Mouse (Mus musculus): Measurements from ENCODE around the gene Rgs10. TPM values are rescaled to one million over a fixed set of nuclear protein-coding genes. Genes with fewer than 3 reads are reported as not detected.

The Rgs10 gene
- polyA plus RNA-seq, 1 experiment: 11.1 TPM

GRCm38 (mm10) chr7:128393756-128394155, 24.8 kb downstream of the Rgs10 start:
- no peak for TF ChIP-seq CTCF (IDR thresholded peaks at IDR 0.05; ENCODE audit: insufficient read depth, low read length)
- TF ChIP-seq POLR2A (IDR thresholded peaks at IDR 0.05; ENCODE audit: borderline replicate concordance, extremely low read depth, low read depth, low read length): no peak
- 52% methylated on average over 4 of the region's 4 CpGs for WGBS
- DNase-seq: no peak
- Histone ChIP-seq H3K4me1 (ENCODE audit: control insufficient read depth, insufficient read depth, low read length) (no peaks in the 10 kb centered on the region), H3K4me3 (replicated peaks; ENCODE audit: extremely low read depth, low read depth, low read length) (no peak overlapping the region)

DNA sequence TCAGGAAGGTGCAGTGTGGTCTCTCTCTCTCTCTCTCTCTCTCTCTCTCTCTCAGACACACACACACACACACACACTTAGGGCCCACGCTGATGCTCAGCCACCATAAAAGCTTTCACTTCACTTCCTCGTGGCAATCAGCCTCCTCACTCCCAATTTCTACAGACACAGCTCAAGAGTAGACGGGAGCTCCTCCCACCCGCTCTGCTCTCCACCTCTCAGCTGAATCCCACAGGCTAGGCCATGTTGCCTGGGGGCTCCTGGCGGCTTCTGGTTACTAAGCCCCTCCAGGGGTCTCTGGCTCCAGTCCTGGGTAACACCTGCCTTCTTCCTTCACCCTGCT, 25.6 kb downstream of the Rgs10 start:
- DNase-seq: no peak
- no peak for TF ChIP-seq CTCF (IDR thresholded peaks at IDR 0.05; ENCODE audit: insufficient read depth, low read length)
- TF ChIP-seq POLR2A (IDR thresholded peaks at IDR 0.05; ENCODE audit: borderline replicate concordance, extremely low read depth, low read depth, low read length): no peak

DNA sequence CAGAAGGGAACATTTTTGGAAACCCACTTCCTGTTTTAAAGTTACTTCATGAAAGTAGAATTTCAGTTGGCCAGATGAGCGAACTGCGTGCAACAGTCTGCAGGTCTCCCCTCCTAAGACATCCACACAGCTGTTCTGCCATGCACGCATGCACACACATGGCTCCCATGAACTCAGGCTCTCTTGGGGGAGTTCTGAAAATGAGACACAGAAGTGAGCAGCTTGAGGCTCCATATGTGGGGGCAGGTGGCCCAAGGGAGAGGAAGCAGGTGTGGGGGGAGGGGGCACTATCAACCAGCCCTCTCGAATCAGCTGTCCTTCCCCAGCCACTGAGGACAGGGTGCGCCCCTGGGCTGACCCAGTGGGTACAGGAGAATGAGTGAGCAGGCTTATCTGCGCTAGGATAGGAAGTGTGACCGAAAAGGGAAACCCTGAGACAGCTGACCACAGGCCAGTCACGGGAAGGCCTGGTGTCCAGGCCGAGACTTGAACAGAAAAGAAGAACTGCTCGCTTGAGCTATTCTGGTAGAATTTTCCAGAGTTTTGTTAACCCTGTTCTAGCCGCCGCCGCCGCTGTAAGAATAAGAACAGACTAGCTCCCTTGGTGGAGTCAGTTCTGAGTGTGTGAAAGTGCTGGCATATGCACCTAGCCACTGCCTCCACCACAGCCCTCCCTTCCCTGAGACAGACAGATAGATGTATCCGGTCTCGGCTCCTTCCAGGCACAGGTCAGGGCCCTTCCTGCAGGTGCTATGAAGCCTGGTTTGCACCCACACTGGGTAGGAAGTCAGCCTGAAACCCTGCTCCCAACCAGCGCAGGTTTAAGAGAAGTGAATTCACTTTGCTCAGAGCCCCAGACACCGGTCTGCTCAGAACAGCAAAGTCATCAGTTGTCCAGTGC, 26.2 kb downstream of the Rgs10 start:
- 71% methylated on average over 18 of the region's 18 CpGs for WGBS
- Histone ChIP-seq H3K4me1 (ENCODE audit: control insufficient read depth, insufficient read depth, low read length) (no peaks in the 10 kb centered on the region), H3K4me3 (replicated peaks; ENCODE audit: extremely low read depth, low read depth, low read length) (no peak overlapping the region)
- DNase-seq: no peak
- TF ChIP-seq CTCF (IDR thresholded peaks at IDR 0.05; ENCODE audit: insufficient read depth, low read length): no peak
- TF ChIP-seq POLR2A (IDR thresholded peaks at IDR 0.05; ENCODE audit: borderline replicate concordance, extremely low read depth, low read depth, low read length): no peak

More for the DNA sequence above, 25.6 kb downstream of the Rgs10 start:
- Histone ChIP-seq H3K4me1 (ENCODE audit: control insufficient read depth, insufficient read depth, low read length) (no peaks in the 10 kb centered on the region), H3K4me3 (replicated peaks; ENCODE audit: extremely low read depth, low read depth, low read length) (no peak overlapping the region)
- 48% methylated on average over 5 of the region's 5 CpGs for WGBS

- TF ChIP-seq CTCF (IDR thresholded peaks at IDR 0.05; ENCODE audit: insufficient read depth, low read length) (no peak), POLR2A (IDR thresholded peaks at IDR 0.05; ENCODE audit: borderline replicate concordance, extremely low read depth, low read depth, low read length) (no peak)
- Histone ChIP-seq H3K4me1 (ENCODE audit: control insufficient read depth, insufficient read depth, low read length) (no peaks in the 10 kb centered on the region), H3K4me3 (replicated peaks; ENCODE audit: extremely low read depth, low read depth, low read length) (no peak overlapping the region)
- DNase-seq: no peak
- WGBS: 57% methylated on average over 12 of the region's 12 CpGs
These were observed 27.1 kb downstream of the Rgs10 start for GRCm38 (mm10) chr7:128391267-128392057.

GRCm38 (mm10) chr7:128388968-128389367, 29.6 kb downstream of the Rgs10 start:
- DNase-seq: peak; percentile 26
- H3K4me3 ChIP-seq (replicated peaks; ENCODE audit: extremely low read depth, low read depth, low read length): no peak overlapping the region
- H3K4me1 ChIP-seq (ENCODE audit: control insufficient read depth, insufficient read depth, low read length): no peaks in the 10 kb centered on the region
- WGBS: 23% methylated on average over 7 of the region's 7 CpGs
- no peak for TF ChIP-seq CTCF (IDR thresholded peaks at IDR 0.05; ENCODE audit: insufficient read depth, low read length)

GRCm38 (mm10) chr7:128383726-128384463, 34.7 kb downstream of the Rgs10 start:
- no peak for DNase-seq
- Histone ChIP-seq H3K4me3 (replicated peaks; ENCODE audit: extremely low read depth, low read depth, low read length) (no peak overlapping the region), H3K4me1 (ENCODE audit: control insufficient read depth, insufficient read depth, low read length) (peaks cover 3% of the 10 kb centered on the region; the same call in 1 of the 2 replicates)
- 46% methylated on average over 10 of the region's 10 CpGs for WGBS
- TF ChIP-seq POLR2A (IDR thresholded peaks at IDR 0.05; ENCODE audit: borderline replicate concordance, extremely low read depth, low read depth, low read length) (no peak), CTCF (IDR thresholded peaks at IDR 0.05; ENCODE audit: insufficient read depth, low read length) (no peak)

- H3K4me1 ChIP-seq (ENCODE audit: control insufficient read depth, insufficient read depth, low read length): peaks cover 3% of the 10 kb centered on the region; the same call in 1 of the 2 replicates
- no peak overlapping the region for H3K4me3 ChIP-seq (replicated peaks; ENCODE audit: extremely low read depth, low read depth, low read length)
- 68% methylated on average over 7 of the region's 7 CpGs for WGBS
- no peak for DNase-seq
- no peak for TF ChIP-seq POLR2A (IDR thresholded peaks at IDR 0.05; ENCODE audit: borderline replicate concordance, extremely low read depth, low read depth, low read length)
- no peak for TF ChIP-seq CTCF (IDR thresholded peaks at IDR 0.05; ENCODE audit: insufficient read depth, low read length)
These were observed 35.3 kb downstream of the Rgs10 start for GRCm38 (mm10) chr7:128383189-128383725.

GRCm38 (mm10) chr7:128382527-128382860, 36.1 kb downstream of the Rgs10 start:
- peaks cover 3% of the 10 kb centered on the region; the same call in 1 of the 2 replicates for H3K4me1 ChIP-seq (ENCODE audit: control insufficient read depth, insufficient read depth, low read length)
- 87% methylated on average over 6 of the region's 6 CpGs for WGBS
- TF ChIP-seq CTCF (IDR thresholded peaks at IDR 0.05; ENCODE audit: insufficient read depth, low read length): no peak
- no peak for TF ChIP-seq POLR2A (IDR thresholded peaks at IDR 0.05; ENCODE audit: borderline replicate concordance, extremely low read depth, low read depth, low read length)
- H3K4me3 ChIP-seq (replicated peaks; ENCODE audit: extremely low read depth, low read depth, low read length): no peak overlapping the region
- DNase-seq: no peak
